Mouse (Mus musculus): Measurements from ENCODE around the gene Fbxl20. TPM values are rescaled to one million over a fixed set of nuclear protein-coding genes. Genes with fewer than 3 reads are reported as not detected.
A peak's percentile ranks its signal among the peaks of the same experiment; 100 is the strongest.

Fbxl20 gene
- total RNA-seq, 2 experiments from 2014 or later: 31.1 to 35.7 TPM

GRCm38 (mm10) chr11:98052989-98053834 is 97.0 kb downstream of the Fbxl20 start, which contains the start of gene Stac2:
Gene Stac2 (minus strand): TSS chr11:98053462.
- intact Hi-C loops (cut with DNase I): no loop called here
- peak in 1 of 2 experiments; percentile 67 for DNase-seq (ENCODE audit: low spot score in 2 of 2)

- DNase-seq (ENCODE audit: low spot score in 2 of 2): no peak
- intact Hi-C loops (cut with DNase I): no loop called here
Measured at GRCm38 (mm10) chr11:98052129-98052988, 97.8 kb downstream of the Fbxl20 start.

GRCm38 (mm10) chr11:98051611-98052128 is 98.5 kb downstream of the Fbxl20 start:
- DNase-seq (ENCODE audit: low spot score in 2 of 2): no peak

GRCm38 (mm10) chr11:98050940-98051339 is 99.3 kb downstream of the Fbxl20 start:
- DNase-seq (ENCODE audit: low spot score in 2 of 2): no peak
- intact Hi-C loops (cut with DNase I): no loop called here

More at GRCm38 (mm10) chr11:98051611-98052128, 98.5 kb downstream of the Fbxl20 start:
- intact Hi-C loops (cut with DNase I): no loop called here

GRCm38 (mm10) chr11:98050520-98050815 is 99.7 kb downstream of the Fbxl20 start:
- intact Hi-C loops (cut with DNase I): no loop called here
- DNase-seq (ENCODE audit: low spot score in 2 of 2): no peak

GRCm38 (mm10) chr11:98049672-98050519 is 100.3 kb downstream of the Fbxl20 start:
- DNase-seq (ENCODE audit: low spot score in 2 of 2): no peak
- intact Hi-C loops (cut with DNase I): no loop called here

- intact Hi-C loops (cut with DNase I): no loop called here
- peak in 1 of 2 experiments; percentile 54 for DNase-seq (ENCODE audit: low spot score in 2 of 2)
Measured at GRCm38 (mm10) chr11:98047745-98048144, 102.5 kb downstream of the Fbxl20 start.

- DNase-seq (ENCODE audit: low spot score in 2 of 2): no peak
- intact Hi-C loops (cut with DNase I): no loop called here
Measured at GRCm38 (mm10) chr11:98046466-98046865, 103.7 kb downstream of the Fbxl20 start.

- intact Hi-C loops (cut with DNase I): no loop called here
- DNase-seq (ENCODE audit: low spot score in 2 of 2): no peak
Measured at GRCm38 (mm10) chr11:98045596-98045995, 104.6 kb downstream of the Fbxl20 start.

- no peak for DNase-seq (ENCODE audit: low spot score in 2 of 2)
- intact Hi-C loops (cut with DNase I): no loop called here
Measured at GRCm38 (mm10) chr11:98044074-98044473, 106.1 kb downstream of the Fbxl20 start.

- intact Hi-C loops (cut with DNase I): no loop called here
- no peak for DNase-seq (ENCODE audit: low spot score in 2 of 2)
Measured at GRCm38 (mm10) chr11:98042741-98043140, 107.5 kb downstream of the Fbxl20 start.

- intact Hi-C loops (cut with DNase I): no loop called here
- DNase-seq (ENCODE audit: low spot score in 2 of 2): no peak
Measured at GRCm38 (mm10) chr11:98040975-98041374, 109.2 kb downstream of the Fbxl20 start.

GRCm38 (mm10) chr11:98037871-98038270 is 112.3 kb downstream of the Fbxl20 start:
- intact Hi-C loops (cut with DNase I): no loop called here
- DNase-seq (ENCODE audit: low spot score in 2 of 2): peak; percentile 57 to 86

- intact Hi-C loops (cut with DNase I): no loop called here
Measured at GRCm38 (mm10) chr11:98035977-98036377, 114.2 kb downstream of the Fbxl20 start.

GRCm38 (mm10) chr11:98034840-98035239 is 115.4 kb downstream of the Fbxl20 start:
- intact Hi-C loops (cut with DNase I): no loop called here
- peak; percentile 53 to 73 for DNase-seq (ENCODE audit: low spot score in 2 of 2)

More at GRCm38 (mm10) chr11:98035977-98036377, 114.2 kb downstream of the Fbxl20 start:
- peak in 1 of 2 experiments; percentile 58 for DNase-seq (ENCODE audit: low spot score in 2 of 2)

GRCm38 (mm10) chr11:98034061-98034460 is 116.1 kb downstream of the Fbxl20 start:
- no peak for DNase-seq (ENCODE audit: low spot score in 2 of 2)
- intact Hi-C loops (cut with DNase I): no loop called here
